Mouse (Mus musculus): ENCODE results near the gene Lrrc31.
"Not testable (repeated sequence)": the region's sequence is repeated elsewhere in the genome, so short reads cannot be mapped to it uniquely, and the experiment has no call there.

Lrrc31 gene

DNA sequence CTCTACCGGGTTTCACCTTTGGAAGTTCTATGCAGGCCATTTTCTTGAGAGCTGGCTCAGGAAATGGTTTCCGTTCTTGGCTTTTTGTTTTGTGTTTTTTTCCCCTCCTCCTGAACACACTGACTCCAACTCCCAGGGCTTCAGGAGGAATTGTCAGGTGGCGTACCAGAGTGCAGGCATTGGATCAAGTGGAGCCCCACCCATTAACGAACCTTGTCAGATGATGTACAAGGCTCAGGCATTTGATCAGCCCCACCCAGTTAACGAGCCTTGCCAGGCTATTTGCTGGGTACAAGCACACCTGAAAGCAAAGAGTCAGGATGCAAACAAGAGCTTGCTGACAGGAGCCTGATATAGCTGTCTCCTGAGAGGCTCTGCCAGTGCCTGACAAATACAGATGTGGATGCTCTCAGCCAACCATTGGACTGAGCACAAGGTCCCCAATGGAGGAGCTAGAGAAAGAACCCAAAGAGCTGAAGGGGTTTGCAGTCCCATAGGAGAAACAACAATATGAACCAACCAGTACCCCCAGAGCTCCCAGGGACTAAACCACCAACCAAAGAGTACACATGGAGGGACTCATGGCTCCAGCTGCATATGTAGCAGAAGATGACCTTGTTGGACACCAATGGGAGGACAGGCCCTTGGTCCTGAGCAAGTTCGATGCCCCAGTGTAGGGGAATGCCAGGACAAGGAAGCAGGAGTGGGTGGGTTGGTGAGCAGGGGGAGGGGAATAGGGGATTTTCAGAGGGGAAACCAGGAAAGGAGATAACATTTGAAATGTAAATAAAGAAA, at the start of gene Lrrc31:
Gene Lrrc31, minus strand, starts transcription at position 133 of the 795 bp plus-strand sequence.
- not testable (repeated sequence) for DNase-seq

- DNase-seq: no peak
These were observed 48.7 kb upstream of the Lrrc31 start for GRCm38 (mm10) chr3:30748316-30748715.

- DNase-seq: no peak
These were observed 46.4 kb upstream of the Lrrc31 start, which contains the start of gene Samd7 for GRCm38 (mm10) chr3:30746006-30746405. Gene Samd7, plus strand, starts transcription at chr3:30746293.

DNA sequence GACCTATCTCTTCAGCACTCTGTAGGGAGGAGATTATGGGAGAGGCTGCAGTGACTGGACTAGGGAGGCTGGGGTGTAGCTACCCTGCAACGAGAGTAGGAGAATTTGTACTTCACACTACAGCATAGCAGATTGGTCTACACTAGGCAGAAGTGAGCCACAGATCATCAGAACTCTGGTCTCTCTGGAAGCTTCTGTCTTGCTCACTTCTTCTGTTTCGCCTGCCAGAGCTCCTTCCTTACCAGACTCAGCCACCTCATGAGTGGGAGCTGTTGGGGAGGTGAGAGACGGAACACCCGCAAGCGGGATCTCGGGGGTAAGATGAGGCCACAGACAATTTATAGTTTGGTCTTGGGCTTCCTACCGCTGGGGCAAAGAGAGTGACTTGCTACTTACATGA, 43.2 kb upstream of the Lrrc31 start:
- no peak for DNase-seq

DNA sequence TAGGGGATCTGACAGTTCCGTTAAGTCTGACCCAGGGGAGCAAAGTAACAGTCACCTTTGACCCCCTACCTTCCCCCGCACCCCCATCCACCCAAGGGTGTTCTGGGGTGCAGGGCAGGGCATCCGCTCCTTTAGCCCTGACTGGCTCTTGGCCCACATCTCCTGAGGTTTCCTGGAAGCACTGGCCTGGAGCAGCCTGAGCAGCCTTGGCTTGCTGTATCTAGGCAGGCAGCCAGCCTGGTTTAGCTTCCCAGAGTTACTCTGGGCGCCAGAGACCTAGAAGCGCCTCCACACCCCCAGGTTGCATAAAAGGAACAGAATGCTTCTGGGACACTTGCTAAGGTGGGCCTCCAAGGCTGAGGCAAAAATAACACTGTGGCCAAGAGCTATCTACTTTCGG, 41.7 kb upstream of the Lrrc31 start:
- peak; percentile 35 for DNase-seq

DNA sequence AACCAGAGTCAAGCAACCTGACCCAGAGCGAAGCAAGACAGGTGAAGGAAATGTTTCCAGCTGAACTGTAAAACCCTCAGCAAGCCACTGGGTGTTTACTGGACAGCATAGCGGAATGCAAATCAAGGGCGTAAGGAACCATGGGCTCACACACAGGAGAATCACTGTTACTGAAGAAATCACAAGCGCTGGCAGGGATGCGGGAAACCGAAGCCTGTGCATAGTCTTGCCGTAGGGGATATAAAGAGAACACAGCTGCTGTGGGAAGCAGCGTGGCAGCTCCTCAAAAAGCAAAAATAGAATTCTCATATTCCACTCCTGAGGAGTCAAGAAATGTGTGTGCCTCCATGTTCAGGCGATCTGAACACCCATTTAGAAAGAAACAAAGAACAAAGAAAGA, 37.2 kb upstream of the Lrrc31 start:
- DNase-seq: peak; percentile 52

- no peak for DNase-seq
These were observed 29.4 kb upstream of the Lrrc31 start for GRCm38 (mm10) chr3:30729046-30729445.

DNA sequence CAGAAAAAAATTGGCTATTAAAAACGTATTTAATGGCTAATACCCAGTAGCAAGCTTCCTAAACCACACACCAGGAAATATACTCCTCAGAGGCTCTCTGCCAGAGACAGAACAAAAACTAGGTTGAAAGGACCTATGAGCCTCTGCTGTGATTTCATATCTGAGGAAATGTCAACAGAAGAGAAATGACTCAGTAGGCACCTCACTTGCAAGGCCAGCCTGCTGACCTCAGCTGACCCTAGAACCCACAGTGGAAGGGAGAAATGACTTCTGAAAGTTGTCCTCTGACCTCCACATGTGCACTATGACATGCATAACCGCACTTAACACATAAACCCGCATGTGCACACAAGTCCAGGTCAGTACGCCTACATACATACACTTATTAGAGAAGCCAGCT, 27.6 kb upstream of the Lrrc31 start:
- DNase-seq: no peak

DNA sequence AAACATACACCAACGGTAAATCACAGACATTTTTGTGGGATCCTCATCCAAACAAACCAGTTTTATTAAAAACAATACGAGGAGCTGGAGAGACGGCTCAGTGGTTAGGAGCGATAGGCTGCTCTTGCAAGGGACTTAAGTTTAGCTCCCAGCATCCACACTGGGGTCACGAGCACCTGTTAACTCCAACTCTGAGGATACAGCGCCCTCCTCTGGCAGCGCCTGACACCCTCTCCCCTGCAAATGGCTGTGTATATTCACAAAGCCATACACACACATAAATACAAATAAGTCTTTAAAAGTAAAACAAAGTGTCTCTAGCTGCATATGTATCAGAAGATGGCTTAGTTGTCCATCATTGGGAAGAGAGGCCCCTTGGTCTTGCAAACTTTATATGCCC, 25.9 kb upstream of the Lrrc31 start:
- DNase-seq: peak; percentile 24

- DNase-seq: no peak
These were observed 25.3 kb upstream of the Lrrc31 start for GRCm38 (mm10) chr3:30724848-30725465.

DNA sequence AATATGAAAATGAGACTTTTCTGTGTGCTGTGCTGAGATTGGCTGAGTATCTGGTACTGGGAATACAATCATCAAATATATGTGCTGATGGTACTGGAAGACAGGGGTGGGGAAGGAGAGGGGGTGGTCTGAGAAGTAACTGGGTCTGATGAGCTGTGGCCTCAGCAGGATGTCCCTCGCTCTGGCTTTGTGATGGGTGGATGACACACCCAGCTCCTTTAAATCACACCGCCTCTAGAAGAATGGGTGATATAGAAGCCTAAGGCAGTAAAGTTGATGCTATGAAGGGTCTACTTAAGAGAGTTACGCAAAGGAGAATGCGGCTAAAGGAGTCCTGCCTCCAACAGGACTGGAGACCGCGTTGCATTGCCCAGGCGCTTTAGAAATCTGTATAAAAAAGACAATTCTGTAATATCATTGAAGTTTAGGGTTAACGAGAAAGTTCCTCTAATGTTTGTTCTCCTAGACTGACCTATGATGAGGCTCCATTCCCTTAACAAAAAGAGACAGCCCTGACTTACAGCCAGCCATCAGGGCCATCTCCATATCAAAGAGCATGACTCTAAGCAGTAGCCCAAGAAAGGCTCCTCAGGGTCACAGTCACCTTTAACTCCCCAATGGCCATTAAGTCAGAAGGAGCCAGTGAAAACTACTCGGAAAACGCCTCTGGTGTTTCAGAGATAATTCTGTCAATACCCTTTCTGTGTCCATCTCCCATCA, 24.6 kb upstream of the Lrrc31 start:
- no peak for DNase-seq

- DNase-seq: no peak
These were observed 23.5 kb upstream of the Lrrc31 start for GRCm38 (mm10) chr3:30723179-30723578.

DNA sequence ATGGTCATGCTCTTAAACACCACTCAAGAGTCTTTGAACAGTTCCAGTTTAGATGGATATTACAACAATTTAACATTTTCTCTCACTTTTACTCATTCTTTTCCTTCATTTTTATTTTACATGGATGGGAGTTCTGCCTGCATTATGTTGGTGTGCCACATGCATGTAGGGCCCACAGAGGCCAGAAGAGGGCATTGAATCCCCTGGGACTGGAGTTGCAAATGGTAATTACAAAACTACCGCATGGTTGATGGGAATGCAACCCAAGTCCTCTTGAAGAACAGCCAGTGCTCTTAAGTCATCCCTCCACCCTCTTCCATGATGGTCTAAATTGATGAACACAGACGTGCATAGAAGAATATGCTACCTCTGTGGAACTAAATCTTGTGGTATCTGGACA, 22.8 kb upstream of the Lrrc31 start:
- no peak for DNase-seq

DNA sequence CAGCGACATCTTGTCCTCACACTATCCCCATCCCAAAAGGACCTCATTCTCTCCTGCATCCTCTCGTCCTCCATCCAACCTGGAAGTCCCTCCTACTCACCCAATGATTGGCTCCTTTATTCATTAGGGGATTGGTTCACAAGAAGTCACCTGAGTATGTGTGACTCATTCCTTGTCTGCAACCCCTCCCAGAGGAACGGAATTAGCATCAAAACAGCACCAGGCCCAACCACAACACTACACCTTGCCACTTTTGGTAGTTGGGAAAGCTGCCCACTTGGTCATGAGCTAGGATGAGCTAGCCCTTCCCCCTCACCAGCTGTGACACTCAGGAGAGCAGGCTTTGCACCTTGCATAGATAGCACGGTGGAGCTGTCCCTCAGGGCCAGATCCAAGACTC, 22.4 kb upstream of the Lrrc31 start:
- no peak for DNase-seq

DNA sequence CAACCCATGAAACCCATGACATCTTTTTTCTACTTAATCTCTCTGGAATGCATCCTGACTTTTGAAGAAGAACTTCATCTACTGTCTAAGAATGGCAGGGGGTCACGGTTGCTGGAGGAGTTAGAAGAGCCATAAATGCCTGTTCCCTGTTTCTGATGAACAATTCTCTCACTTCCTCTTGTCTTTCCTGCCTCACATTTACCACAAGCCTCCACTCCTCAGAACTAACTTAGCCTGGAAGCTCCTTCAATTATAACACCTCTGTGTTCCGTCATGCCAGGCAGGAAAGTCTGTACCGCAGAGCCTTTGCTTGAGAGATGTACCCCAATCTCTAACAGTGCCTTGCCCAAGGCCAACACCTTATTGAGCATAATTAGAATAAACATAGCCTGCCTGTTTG, 19.0 kb upstream of the Lrrc31 start:
- DNase-seq: no peak

GRCm38 (mm10) chr3:30713334-30713733, 13.7 kb upstream of the Lrrc31 start:
- no peak for DNase-seq

- DNase-seq: no peak
These were observed 10.5 kb upstream of the Lrrc31 start for GRCm38 (mm10) chr3:30710191-30710590.

DNA sequence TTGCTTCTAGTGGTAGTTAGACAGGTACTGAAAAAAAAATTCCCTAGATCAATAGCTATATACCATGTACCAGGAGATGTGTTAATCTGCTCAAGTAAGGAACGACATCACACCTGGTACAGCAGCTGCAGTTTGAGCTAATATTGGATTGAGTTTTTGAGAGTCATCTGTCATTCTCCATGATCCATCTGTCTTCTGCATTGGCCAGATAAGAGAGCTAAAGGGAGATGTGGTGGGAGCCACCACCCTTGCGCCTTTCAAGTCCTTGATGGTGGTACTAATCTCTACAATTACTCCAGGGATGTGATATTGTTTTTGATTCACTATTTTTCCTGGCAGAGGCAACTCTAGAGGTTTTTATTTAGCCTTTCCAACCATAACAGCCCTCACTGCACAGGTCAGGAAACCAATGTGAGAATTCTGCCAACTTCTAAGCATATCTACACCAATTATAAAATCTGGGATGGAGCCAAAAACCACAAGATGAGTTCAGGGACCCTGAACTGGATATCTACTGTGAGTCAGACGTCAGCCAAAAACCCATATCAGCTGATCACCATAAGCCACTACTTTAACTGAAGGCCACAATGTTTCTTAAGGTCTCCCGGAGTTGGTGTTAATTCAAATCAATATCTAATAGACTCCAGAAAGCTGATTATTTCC, 7.1 kb upstream of the Lrrc31 start:
- DNase-seq: no peak

DNA sequence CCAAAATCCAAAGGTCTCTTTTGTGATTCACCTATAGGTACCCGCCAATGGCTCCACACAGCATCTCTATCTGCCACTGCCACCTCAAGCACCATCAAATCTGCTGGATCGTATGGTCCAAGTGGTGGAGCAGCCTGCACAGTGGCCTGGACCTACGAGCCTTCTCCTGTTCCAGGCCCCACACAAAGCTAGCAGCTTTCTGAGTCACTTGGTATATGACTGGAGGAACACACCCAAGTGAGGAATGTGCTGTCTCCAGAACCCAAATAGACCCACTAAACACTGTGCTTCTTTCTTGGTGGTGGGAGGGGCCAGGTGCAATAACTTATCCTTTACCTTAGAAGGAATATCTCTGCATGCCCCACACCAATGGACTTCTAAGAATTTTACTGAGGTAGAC, 6.3 kb upstream of the Lrrc31 start:
- DNase-seq: no peak

GRCm38 (mm10) chr3:30697891-30698290, 1.8 kb downstream of the Lrrc31 start:
- no peak for DNase-seq

DNA sequence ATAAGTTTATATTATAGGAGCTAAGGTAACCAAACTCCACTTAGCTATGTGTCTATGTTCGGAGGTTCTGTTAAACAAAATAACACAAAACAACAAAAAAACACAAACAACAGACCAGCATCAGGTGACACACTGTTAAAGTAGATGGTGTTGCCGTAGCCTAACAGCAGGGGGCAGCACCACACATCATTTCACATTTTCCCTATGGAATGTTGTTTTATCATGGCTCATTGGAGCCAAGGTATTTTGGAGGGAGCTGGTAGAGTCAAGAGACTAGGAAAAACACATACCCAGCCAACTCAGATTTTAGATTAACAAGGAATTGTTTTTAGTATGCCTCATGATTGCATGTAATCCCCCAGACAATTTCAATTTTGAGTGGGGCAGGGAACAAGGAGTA, 3.3 kb downstream of the Lrrc31 start:
- peak; percentile 78 for DNase-seq

DNA sequence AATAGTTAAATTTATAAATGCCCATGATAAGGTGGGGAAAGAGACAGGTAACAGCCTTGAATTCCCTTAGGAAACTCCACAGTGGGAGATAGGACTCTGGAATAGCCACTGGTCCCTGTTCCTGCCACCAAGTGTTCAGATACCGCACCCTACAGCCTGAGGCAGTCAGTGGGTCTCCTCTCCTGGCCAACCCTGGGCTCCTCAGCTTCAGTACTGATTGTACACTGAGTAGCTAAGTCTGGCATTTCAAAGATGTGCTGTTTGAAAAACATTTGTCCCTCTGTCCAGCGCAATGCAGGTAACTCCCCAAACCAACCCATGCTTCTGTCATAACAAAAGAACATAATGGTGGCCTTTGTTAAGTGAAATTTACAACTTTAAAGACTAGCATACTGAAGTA, 4.0 kb downstream of the Lrrc31 start:
- no peak for DNase-seq

GRCm38 (mm10) chr3:30690976-30691375, 8.7 kb downstream of the Lrrc31 start:
- no peak for DNase-seq
